Mouse (Mus musculus): ENCODE measurements around the gene Atf2. TPM values are rescaled to one million over a fixed set of nuclear protein-coding genes. Genes with fewer than 3 reads are reported as not detected.
"Not testable (repeated sequence)": the region's sequence is repeated elsewhere in the genome, so short reads cannot be mapped to it uniquely, and the experiment has no call there.

Gene Atf2
- polyA plus RNA-seq, 1 experiment from 2014 or later = 124 TPM

GRCm38 (mm10) chr2:73912264-73912663 is 19.8 kb upstream of the Atf2 start:
- Histone ChIP-seq H3K4me3 (ENCODE audit: low read depth, low read length) (no peak overlapping the region), H3K9me3 (replicated peaks; ENCODE audit: control insufficient read depth, low read length, poor library complexity, severe bottlenecking) (no peaks in the 10 kb centered on the region), H3K9ac (ENCODE audit: low read depth, low read length) (no peak overlapping the region), H3K36me3 (ENCODE audit: control insufficient read depth, insufficient read depth, low read length) (peaks cover 12% of the 10 kb centered on the region), H3K4me2 (ENCODE audit: low read length) (no peak overlapping the region), H3K27ac (ENCODE audit: low read length) (no peak overlapping the region), H3K27me3 (ENCODE audit: control insufficient read depth, insufficient read depth, low read depth, low read length) (no peaks in the 10 kb centered on the region), H3K4me1 (ENCODE audit: control insufficient read depth, insufficient read depth, low read length) (peaks cover 8% of the 10 kb centered on the region)
- no peak for ATAC-seq
- 89% methylated on average over 3 of the region's 3 CpGs for WGBS

- peak; percentile 95 for ATAC-seq
- Histone ChIP-seq H3K27me3 (ENCODE audit: control insufficient read depth, insufficient read depth, low read depth, low read length) (no peaks in the 10 kb centered on the region), H3K4me3 (ENCODE audit: low read depth, low read length) (peak within 1 kb of the TSS; percentile 75), H3K9me3 (replicated peaks; ENCODE audit: control insufficient read depth, low read length, poor library complexity, severe bottlenecking) (no peaks in the 10 kb centered on the region), H3K27ac (ENCODE audit: low read length) (peak within 1 kb of the TSS; percentile 79), H3K36me3 (ENCODE audit: control insufficient read depth, insufficient read depth, low read length) (peaks cover 20% of the 10 kb centered on the region), H3K9ac (ENCODE audit: low read depth, low read length) (peak within 1 kb of the TSS; percentile 96), H3K4me1 (ENCODE audit: control insufficient read depth, insufficient read depth, low read length) (peaks cover 8% of the 10 kb centered on the region), H3K4me2 (ENCODE audit: low read length) (peak within 1 kb of the TSS; percentile 62)
- WGBS = under 1% methylated on average over 37 of the region's 38 CpGs
These were observed 18.8 kb upstream of the Atf2 start, which contains the start of gene Atp5g3 for GRCm38 (mm10) chr2:73911175-73911700. Gene Atp5g3 (minus strand): TSS chr2:73911326.

- under 1% methylated on average over 45 of the region's 50 CpGs for WGBS
- H3K4me2 ChIP-seq (ENCODE audit: low read length) = peak overlapping the region; percentile 62
- peak overlapping the region; percentile 79 for H3K27ac ChIP-seq (ENCODE audit: low read length)
These were observed 18.2 kb upstream of the Atf2 start for GRCm38 (mm10) chr2:73910571-73911174.

GRCm38 (mm10) chr2:73909116-73909515 is 16.7 kb upstream of the Atf2 start:
- Histone ChIP-seq H3K27me3 (ENCODE audit: control insufficient read depth, insufficient read depth, low read depth, low read length) (no peaks in the 10 kb centered on the region), H3K27ac (ENCODE audit: low read length) (no peak overlapping the region), H3K36me3 (ENCODE audit: control insufficient read depth, insufficient read depth, low read length) (peaks cover 24% of the 10 kb centered on the region), H3K9me3 (replicated peaks; ENCODE audit: control insufficient read depth, low read length, poor library complexity, severe bottlenecking) (no peaks in the 10 kb centered on the region), H3K4me1 (ENCODE audit: control insufficient read depth, insufficient read depth, low read length) (peaks cover 8% of the 10 kb centered on the region), H3K4me2 (ENCODE audit: low read length) (no peak overlapping the region), H3K4me3 (ENCODE audit: low read depth, low read length) (no peak overlapping the region), H3K9ac (ENCODE audit: low read depth, low read length) (no peak overlapping the region)
- WGBS = 96% methylated on average over 2 of the region's 2 CpGs
- no peak for ATAC-seq

More at GRCm38 (mm10) chr2:73910571-73911174, 18.2 kb upstream of the Atf2 start:
- peaks cover 22% of the 10 kb centered on the region for H3K36me3 ChIP-seq (ENCODE audit: control insufficient read depth, insufficient read depth, low read length)
- peak overlapping the region; percentile 96 for H3K9ac ChIP-seq (ENCODE audit: low read depth, low read length)
- no peaks in the 10 kb centered on the region for H3K9me3 ChIP-seq (replicated peaks; ENCODE audit: control insufficient read depth, low read length, poor library complexity, severe bottlenecking)
- no peaks in the 10 kb centered on the region for H3K27me3 ChIP-seq (ENCODE audit: control insufficient read depth, insufficient read depth, low read depth, low read length)
- H3K4me1 ChIP-seq (ENCODE audit: control insufficient read depth, insufficient read depth, low read length) = peaks cover 8% of the 10 kb centered on the region
- peak; percentile 57 for ATAC-seq
- H3K4me3 ChIP-seq (ENCODE audit: low read depth, low read length) = peak overlapping the region; percentile 75

- H3K9me3 ChIP-seq (replicated peaks; ENCODE audit: control insufficient read depth, low read length, poor library complexity, severe bottlenecking); ATAC-seq; H3K27ac ChIP-seq (ENCODE audit: low read length); H3K9ac ChIP-seq (ENCODE audit: low read depth, low read length); H3K4me2 ChIP-seq (ENCODE audit: low read length); H3K4me3 ChIP-seq (ENCODE audit: low read depth, low read length); H3K4me1 ChIP-seq (ENCODE audit: control insufficient read depth, insufficient read depth, low read length); H3K27me3 ChIP-seq (ENCODE audit: control insufficient read depth, insufficient read depth, low read depth, low read length): not testable (repeated sequence)
- H3K36me3 ChIP-seq (ENCODE audit: control insufficient read depth, insufficient read depth, low read length) = peaks cover 24% of the 10 kb centered on the region
These were observed 12.2 kb upstream of the Atf2 start for GRCm38 (mm10) chr2:73904679-73905078.

GRCm38 (mm10) chr2:73903536-73903935 is 11.1 kb upstream of the Atf2 start:
- Histone ChIP-seq H3K27ac (ENCODE audit: low read length) (no peak overlapping the region), H3K27me3 (ENCODE audit: control insufficient read depth, insufficient read depth, low read depth, low read length) (no peaks in the 10 kb centered on the region), H3K36me3 (ENCODE audit: control insufficient read depth, insufficient read depth, low read length) (peaks cover 23% of the 10 kb centered on the region), H3K9ac (ENCODE audit: low read depth, low read length) (no peak overlapping the region), H3K4me2 (ENCODE audit: low read length) (no peak overlapping the region), H3K4me1 (ENCODE audit: control insufficient read depth, insufficient read depth, low read length) (no peaks in the 10 kb centered on the region), H3K4me3 (ENCODE audit: low read depth, low read length) (no peak overlapping the region), H3K9me3 (replicated peaks; ENCODE audit: control insufficient read depth, low read length, poor library complexity, severe bottlenecking) (no peaks in the 10 kb centered on the region)
- 96% methylated on average over 2 of the region's 2 CpGs for WGBS
- ATAC-seq = no peak

GRCm38 (mm10) chr2:73902328-73902727 is 9.9 kb upstream of the Atf2 start:
- H3K27me3 ChIP-seq (ENCODE audit: control insufficient read depth, insufficient read depth, low read depth, low read length); H3K4me1 ChIP-seq (ENCODE audit: control insufficient read depth, insufficient read depth, low read length); H3K4me2 ChIP-seq (ENCODE audit: low read length); H3K27ac ChIP-seq (ENCODE audit: low read length); ATAC-seq; H3K9me3 ChIP-seq (replicated peaks; ENCODE audit: control insufficient read depth, low read length, poor library complexity, severe bottlenecking); H3K9ac ChIP-seq (ENCODE audit: low read depth, low read length); H3K4me3 ChIP-seq (ENCODE audit: low read depth, low read length): not testable (repeated sequence)
- WGBS = 98% methylated on average over 3 of the region's 3 CpGs
- peaks cover 12% of the 10 kb centered on the region for H3K36me3 ChIP-seq (ENCODE audit: control insufficient read depth, insufficient read depth, low read length)

GRCm38 (mm10) chr2:73901169-73901568 is 8.7 kb upstream of the Atf2 start:
- H3K36me3 ChIP-seq (ENCODE audit: control insufficient read depth, insufficient read depth, low read length) = 0 out of 2 replicates have a peak, but pooled peaks cover 3% of the 10 kb centered on the region
- H3K4me3 ChIP-seq (ENCODE audit: low read depth, low read length) = no peak overlapping the region
- no peak for ATAC-seq
- no peaks in the 10 kb centered on the region for H3K27me3 ChIP-seq (ENCODE audit: control insufficient read depth, insufficient read depth, low read depth, low read length)
- no peak overlapping the region for H3K27ac ChIP-seq (ENCODE audit: low read length)
- no peak overlapping the region for H3K9ac ChIP-seq (ENCODE audit: low read depth, low read length)
- H3K4me2 ChIP-seq (ENCODE audit: low read length) = no peak overlapping the region
- H3K4me1 ChIP-seq (ENCODE audit: control insufficient read depth, insufficient read depth, low read length) = no peaks in the 10 kb centered on the region
- H3K9me3 ChIP-seq (replicated peaks; ENCODE audit: control insufficient read depth, low read length, poor library complexity, severe bottlenecking) = no peaks in the 10 kb centered on the region

- Histone ChIP-seq H3K4me2 (ENCODE audit: low read length) (no peak overlapping the region), H3K27ac (ENCODE audit: low read length) (no peak overlapping the region)
- 93% methylated on average over 1 of the region's 1 CpGs for WGBS
These were observed 7.9 kb upstream of the Atf2 start for GRCm38 (mm10) chr2:73900364-73900763.

More at GRCm38 (mm10) chr2:73900364-73900763, 7.9 kb upstream of the Atf2 start:
- Histone ChIP-seq H3K27me3 (ENCODE audit: control insufficient read depth, insufficient read depth, low read depth, low read length) (no peaks in the 10 kb centered on the region), H3K4me3 (ENCODE audit: low read depth, low read length) (no peak overlapping the region), H3K36me3 (ENCODE audit: control insufficient read depth, insufficient read depth, low read length) (no peaks in the 10 kb centered on the region), H3K9ac (ENCODE audit: low read depth, low read length) (no peak overlapping the region), H3K4me1 (ENCODE audit: control insufficient read depth, insufficient read depth, low read length) (no peaks in the 10 kb centered on the region), H3K9me3 (replicated peaks; ENCODE audit: control insufficient read depth, low read length, poor library complexity, severe bottlenecking) (no peaks in the 10 kb centered on the region)
- ATAC-seq = no peak
